Mouse (Mus musculus): Measurements from ENCODE around the gene Rnf217.

Gene Rnf217

GRCm38 (mm10) chr10:31609066-31609961 lies at the start of gene Rnf217:
Gene Rnf217, minus strand, starts transcription at chr10:31609184.
- DNase-seq (ENCODE audit: low read depth, low spot score) = no peak

- no peak for DNase-seq (ENCODE audit: low read depth, low spot score)
Measured at GRCm38 (mm10) chr10:31647270-31647669, 38.3 kb upstream of the Rnf217 start.

- DNase-seq (ENCODE audit: low read depth, low spot score) = no peak
Measured at GRCm38 (mm10) chr10:31646083-31646482, 37.1 kb upstream of the Rnf217 start.

GRCm38 (mm10) chr10:31635098-31635497 lies 26.1 kb upstream of the Rnf217 start:
- no peak for DNase-seq (ENCODE audit: low read depth, low spot score)

- no peak for DNase-seq (ENCODE audit: low read depth, low spot score)
Measured at GRCm38 (mm10) chr10:31632005-31632404, 23.0 kb upstream of the Rnf217 start.

- no peak for DNase-seq (ENCODE audit: low read depth, low spot score)
Measured at GRCm38 (mm10) chr10:31615355-31615754, 6.4 kb upstream of the Rnf217 start.

- no peak for DNase-seq (ENCODE audit: low read depth, low spot score)
Measured at GRCm38 (mm10) chr10:31614111-31614510, 5.1 kb upstream of the Rnf217 start.

GRCm38 (mm10) chr10:31608441-31609065 lies 431 bp downstream of the Rnf217 start:
- no peak for DNase-seq (ENCODE audit: low read depth, low spot score)

- DNase-seq (ENCODE audit: low read depth, low spot score) = no peak
Measured at GRCm38 (mm10) chr10:31606981-31607867, 1.8 kb downstream of the Rnf217 start.

- DNase-seq (ENCODE audit: low read depth, low spot score) = no peak
Measured at GRCm38 (mm10) chr10:31603855-31604254, 5.1 kb downstream of the Rnf217 start.

- DNase-seq (ENCODE audit: low read depth, low spot score) = no peak
Measured at GRCm38 (mm10) chr10:31600116-31600515, 8.9 kb downstream of the Rnf217 start.

GRCm38 (mm10) chr10:31597886-31598285 lies 11.1 kb downstream of the Rnf217 start:
- DNase-seq (ENCODE audit: low read depth, low spot score) = no peak

- no peak for DNase-seq (ENCODE audit: low read depth, low spot score)
Measured at GRCm38 (mm10) chr10:31596804-31597203, 12.2 kb downstream of the Rnf217 start.

- DNase-seq (ENCODE audit: low read depth, low spot score) = no peak
Measured at GRCm38 (mm10) chr10:31595326-31595725, 13.7 kb downstream of the Rnf217 start.

- DNase-seq (ENCODE audit: low read depth, low spot score) = no peak
Measured at GRCm38 (mm10) chr10:31592741-31593524, 16.1 kb downstream of the Rnf217 start.

- no peak for DNase-seq (ENCODE audit: low read depth, low spot score)
Measured at GRCm38 (mm10) chr10:31592095-31592740, 16.8 kb downstream of the Rnf217 start.

- no peak for DNase-seq (ENCODE audit: low read depth, low spot score)
Measured at GRCm38 (mm10) chr10:31580722-31581121, 28.3 kb downstream of the Rnf217 start.

GRCm38 (mm10) chr10:31580073-31580472 lies 28.9 kb downstream of the Rnf217 start:
- no peak for DNase-seq (ENCODE audit: low read depth, low spot score)

GRCm38 (mm10) chr10:31573267-31573666 lies 35.7 kb downstream of the Rnf217 start:
- DNase-seq (ENCODE audit: low read depth, low spot score) = no peak

GRCm38 (mm10) chr10:31557311-31557710 lies 51.7 kb downstream of the Rnf217 start:
- no peak for DNase-seq (ENCODE audit: low read depth, low spot score)

Data from retina, adult 2 months (tissue).